ENCODE assay signal across 8 mouse cellular contexts in the genomic region with DNA sequence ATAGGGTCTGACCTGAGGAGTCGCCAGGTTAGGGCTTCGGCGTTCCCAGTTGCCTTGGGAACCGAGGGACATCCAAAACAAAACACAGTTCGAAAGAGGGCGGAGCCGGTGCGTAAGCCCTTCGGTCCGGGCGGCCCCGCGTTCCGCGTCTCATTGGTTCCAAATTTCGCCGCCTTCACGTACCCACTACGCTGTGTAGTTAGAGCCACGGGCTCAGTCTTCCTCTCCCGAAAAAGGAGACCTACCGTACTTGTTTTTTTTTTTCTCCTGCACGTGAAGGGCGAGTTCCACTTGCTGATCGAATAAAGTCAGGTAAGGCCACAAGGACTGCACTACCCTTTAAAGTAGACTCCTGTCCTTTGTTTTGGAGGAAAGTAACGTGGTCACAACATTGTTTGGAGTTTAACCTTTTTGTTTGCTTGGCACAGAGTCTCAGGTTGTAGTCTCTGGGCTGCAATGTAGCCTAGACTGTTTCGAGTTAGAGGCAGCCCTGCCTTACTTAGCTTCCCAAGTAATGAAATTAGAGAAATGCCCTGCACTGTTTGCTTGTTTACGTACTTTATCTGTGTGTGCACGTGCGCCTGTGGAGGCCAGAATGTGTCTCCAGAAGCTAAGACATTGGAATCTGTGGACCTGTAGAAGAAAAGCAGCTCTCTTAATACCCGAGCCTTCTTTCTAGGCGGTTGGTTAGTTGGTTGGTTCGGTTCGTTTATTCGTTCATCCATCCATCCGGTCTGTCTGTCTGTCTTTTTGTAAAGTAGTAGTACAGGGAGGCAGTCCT. TPM values are rescaled to one million over a fixed set of nuclear protein-coding genes. Genes with fewer than 3 reads are reported as not detected.
DNase-seq lines count a peak whose midpoint lies in the region; ATAC-seq lines count a peak whose summit lies in the region.

No protein-coding gene starts in this region.

- H3K4me3 ChIP-seq in intestine, embryonic 15.5 days (replicated peaks): peak overlapping the region; percentile 46

- no peaks in the 10 kb centered on the region for H3K27me3 ChIP-seq in intestine, embryonic 15.5 days (replicated peaks)

- H3K4me2 ChIP-seq in intestine, embryonic 15.5 days (replicated peaks): peak overlapping the region; percentile 56

- intact Hi-C loops in gastrocnemius, postnatal 36 days (cut with DNase I): loop anchor here (5.0 kb wide), 1 partner anchor 46 kb away; the partner anchor contains the start of gene Amn1
- intact Hi-C loops in left cerebral cortex, postnatal 25 days (cut with DNase I): no loop called here

- 0 out of 2 replicates have a peak, but pooled peaks cover 4% of the 10 kb centered on the region for H3K4me1 ChIP-seq in intestine, embryonic 15.5 days (replicated peaks)

- peak overlapping the region; percentile 44 for H3K9ac ChIP-seq in intestine, embryonic 15.5 days

- peak; percentile 83 for DNase-seq in adrenal gland, adult 8-10 months
- DNase-seq in embryo, embryonic 11.5 days (ENCODE audit: low read depth, low spot score): peak; percentile 82
- peak; percentile 71 to 83 for DNase-seq in gastrocnemius, postnatal 36 days
- DNase-seq in left cerebral cortex, postnatal 25 days (ENCODE audit: low spot score in 2 of 2): peak; percentile 72 to 75
- DNase-seq in mesoderm, embryonic 11.5 days (ENCODE audit: low read depth, low spot score): peak; percentile 93
- DNase-seq in right cerebral cortex, postnatal 25 days: peak; percentile 70
- DNase-seq in urinary bladder, postnatal 36 days (ENCODE audit: low spot score in 2 of 2): peak; percentile 80 to 89

- H3K36me3 ChIP-seq in intestine, embryonic 15.5 days: peaks cover 4% of the 10 kb centered on the region; the same call in 1 of the 2 replicates

- no peaks in the 10 kb centered on the region for H3K9me3 ChIP-seq in intestine, embryonic 15.5 days

- peak; percentile 94 for ATAC-seq in intestine, embryonic 15.5 days

- 0 out of 2 replicates have a peak overlapping the region, but pooled peaks have one; percentile 49 for H3K27ac ChIP-seq in intestine, embryonic 15.5 days

- WGBS in intestine, embryonic 15.5 days: 3% methylated on average over 36 of the region's 36 CpGs

RNA-seq across cellular contexts. Expression of gene Etfbkmt, which starts 1.9 kb away (rescaled TPM):
- total RNA-seq in adrenal gland, adult 8-10 months (2022): 10 to 100 TPM; 20.6 to 32.3 (median 22.0) TPM
- 10 to 100 TPM in 1 of 2 experiments, 1 to 10 TPM in 1; 9.6 to 14.6 TPM for total RNA-seq in gastrocnemius, postnatal 36 days (2021)
- polyA plus RNA-seq in intestine, embryonic 15.5 days (2015; fragmentation: Nextera tagmentation; extraction: Ambion mirVana): 17.0 and 17.6 TPM in 2 replicates
- 1 to 10 TPM; 1.9 to 3.4 TPM for total RNA-seq in left cerebral cortex, postnatal 25 days (2021)

RNA-seq across cellular contexts. Expression of gene Gm10203, which starts 11.6 kb away (rescaled TPM):
- not detected for total RNA-seq in adrenal gland, adult 8-10 months (2022)
- not detected for total RNA-seq in gastrocnemius, postnatal 36 days (2021)
- polyA plus RNA-seq in intestine, embryonic 15.5 days (2015; fragmentation: Nextera tagmentation; extraction: Ambion mirVana): not detected in 2 replicates
- total RNA-seq in left cerebral cortex, postnatal 25 days (2021): not detected

RNA-seq across cellular contexts. Expression of gene Dennd5b, which starts 40.1 kb away (rescaled TPM):
- total RNA-seq in adrenal gland, adult 8-10 months (2022): 10 to 100 TPM; 16.5 to 25.7 (median 20.6) TPM
- total RNA-seq in gastrocnemius, postnatal 36 days (2021): 1 to 10 TPM; 4.7 to 5.1 TPM
- polyA plus RNA-seq in intestine, embryonic 15.5 days (2015; fragmentation: Nextera tagmentation; extraction: Ambion mirVana): 9.0 and 9.7 TPM in 2 replicates
- total RNA-seq in left cerebral cortex, postnatal 25 days (2021): 10 to 100 TPM; 65.8 to 69.4 TPM

RNA-seq across cellular contexts. Expression of gene Amn1, which starts 46.9 kb away (rescaled TPM):
- total RNA-seq in adrenal gland, adult 8-10 months (2022): 10 to 100 TPM; 26.3 to 38.3 (median 29.6) TPM
- 10 to 100 TPM in 1 of 2 experiments, 1 to 10 TPM in 1; 9.6 to 10.2 TPM for total RNA-seq in gastrocnemius, postnatal 36 days (2021)
- polyA plus RNA-seq in intestine, embryonic 15.5 days (2015; fragmentation: Nextera tagmentation; extraction: Ambion mirVana): 23.3 and 25.5 TPM in 2 replicates
- 10 to 100 TPM; 33.8 to 35.1 TPM for total RNA-seq in left cerebral cortex, postnatal 25 days (2021)

Comparison
In these comparisons a context has a peak if more than half of its experiments do, and no peak if none do; other contexts are left out.
1. Peak in every context shown above with its lines: DNase-seq, ATAC-seq, H3K4me3 ChIP-seq and H3K27ac ChIP-seq.